Mouse (Mus musculus): Measurements from ENCODE around the gene Hacd3.
"Not testable (repeated sequence)": the region's sequence is repeated elsewhere in the genome, so short reads cannot be mapped to it uniquely, and the experiment has no call there.

Hacd3 gene

DNA sequence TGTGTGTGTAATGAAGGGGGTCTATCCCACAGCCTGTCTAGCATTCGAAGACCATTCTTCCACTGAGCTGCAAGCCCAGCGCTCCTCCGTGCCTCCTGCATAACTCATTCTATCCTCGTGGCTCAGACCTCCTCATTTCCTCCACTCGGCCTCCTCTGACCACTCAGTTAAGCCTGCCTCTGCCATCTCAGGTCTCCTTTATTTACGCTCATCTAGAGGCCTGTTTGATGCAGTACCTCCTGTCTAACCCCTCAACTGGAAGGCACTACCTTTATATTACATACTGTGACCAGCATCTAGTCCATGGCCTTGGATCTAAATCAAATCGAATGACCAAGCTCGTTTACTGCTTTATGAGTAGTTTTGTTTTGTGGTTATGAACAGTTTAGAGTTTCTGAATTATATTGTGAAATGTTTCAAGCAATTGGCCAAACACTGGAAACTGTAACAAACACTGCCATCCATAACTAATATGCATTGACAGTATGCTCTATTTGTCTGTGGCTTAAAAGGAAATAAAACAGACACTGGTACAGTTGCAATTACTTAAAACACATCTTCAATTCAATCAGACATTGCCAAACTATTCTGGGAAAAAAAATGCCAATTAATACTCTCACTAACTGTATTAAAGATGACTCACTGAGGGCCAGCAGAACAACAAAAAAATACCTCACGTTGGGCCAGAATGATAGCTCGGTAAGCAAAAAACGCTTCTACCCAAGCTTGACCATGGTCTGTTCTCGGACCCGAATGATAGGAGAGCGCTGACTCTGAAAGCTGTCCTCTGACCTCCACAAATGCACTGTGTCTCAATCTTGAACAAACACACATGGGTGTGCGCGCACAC, 4.3 kb downstream of the Hacd3 start:
- no peak for DNase-seq (ENCODE audit: low spot score)

DNA sequence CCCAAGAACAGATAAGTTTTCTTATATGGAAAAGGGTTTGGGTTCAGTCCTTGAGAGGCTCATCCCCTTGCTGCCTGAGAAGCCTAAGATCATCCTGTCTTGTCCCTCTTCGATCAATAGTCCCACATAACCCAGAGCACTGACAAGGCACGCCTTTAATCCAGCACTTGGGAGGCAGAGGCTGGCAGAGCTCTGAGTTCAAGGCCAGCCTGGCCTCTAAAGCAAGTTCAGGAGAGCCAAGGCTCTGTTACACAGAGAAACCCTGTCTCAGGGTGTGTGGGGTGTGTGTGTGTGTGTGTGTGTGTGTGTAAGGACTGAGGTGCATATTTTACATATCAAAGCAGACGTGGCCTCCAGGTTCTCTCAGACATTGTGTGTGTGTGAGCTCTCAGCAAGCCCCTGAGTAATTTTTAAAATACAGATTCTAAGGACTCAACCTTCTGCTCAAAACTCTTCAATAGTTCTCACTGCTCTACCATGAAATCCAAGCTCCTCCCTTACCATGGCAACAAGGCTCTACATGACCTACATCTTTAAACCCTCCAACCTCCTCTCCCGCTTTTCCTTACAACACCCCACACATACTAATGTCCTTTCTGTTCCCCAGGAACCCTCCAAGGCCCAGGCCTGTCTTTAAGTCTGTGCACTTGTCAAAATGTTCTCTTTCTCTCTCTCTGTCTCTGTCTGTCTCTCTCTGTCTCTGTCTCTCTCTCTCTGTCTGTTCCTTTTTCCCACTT, 5.1 kb downstream of the Hacd3 start:
- DNase-seq (ENCODE audit: low spot score): no peak

GRCm38 (mm10) chr9:65015461-65016222, 5.9 kb downstream of the Hacd3 start:
- no peak for DNase-seq (ENCODE audit: low spot score)

GRCm38 (mm10) chr9:65011304-65011703, 10.2 kb downstream of the Hacd3 start:
- no peak for DNase-seq (ENCODE audit: low spot score)

- DNase-seq (ENCODE audit: low spot score): no peak
These were observed 10.9 kb downstream of the Hacd3 start for GRCm38 (mm10) chr9:65010632-65011031.

GRCm38 (mm10) chr9:65005737-65006136, 15.8 kb downstream of the Hacd3 start:
- DNase-seq (ENCODE audit: low spot score): no peak

DNA sequence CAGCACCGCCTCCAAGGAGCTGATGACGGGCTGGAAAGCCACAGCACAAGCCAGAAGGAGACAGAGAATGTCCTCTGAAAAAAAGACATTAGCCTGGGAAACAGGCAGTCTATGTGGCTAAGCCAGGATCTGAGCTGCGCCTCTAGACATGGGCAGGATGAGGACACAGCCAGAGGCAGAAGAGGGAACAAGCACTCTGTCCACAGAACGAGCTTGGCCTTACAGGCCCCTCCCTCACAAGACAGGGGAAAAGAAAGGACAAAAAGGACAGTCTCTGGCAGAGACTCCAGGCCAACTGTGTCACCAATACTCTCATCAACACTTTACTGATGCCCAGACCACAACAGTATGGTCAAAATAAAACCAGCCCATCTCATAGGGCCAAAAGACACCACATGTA, 20.0 kb downstream of the Hacd3 start:
- DNase-seq (ENCODE audit: low spot score): no peak

- DNase-seq (ENCODE audit: low spot score): not testable (repeated sequence)
These were observed 26.0 kb downstream of the Hacd3 start for GRCm38 (mm10) chr9:64995464-64995863.

GRCm38 (mm10) chr9:64990291-64990690, 31.2 kb downstream of the Hacd3 start:
- DNase-seq (ENCODE audit: low spot score): no peak

DNA sequence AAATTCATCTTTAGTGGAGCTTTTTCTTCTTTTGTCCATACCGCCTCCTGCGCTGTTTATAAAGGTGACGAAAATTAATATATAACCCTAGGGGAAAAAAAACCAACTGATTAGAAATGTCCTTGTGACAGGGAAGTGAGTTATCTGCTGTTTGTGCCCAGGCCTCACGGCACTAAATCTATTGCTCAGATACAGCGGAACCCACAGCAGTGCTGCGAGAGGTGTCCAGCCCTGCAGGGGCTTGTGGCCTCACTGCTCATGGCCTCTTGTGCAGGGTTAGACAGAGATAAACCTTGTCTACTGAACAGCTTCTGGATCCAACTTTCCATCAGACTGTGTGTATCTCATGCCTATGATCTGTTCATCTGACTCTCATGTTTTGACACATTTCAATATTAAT, 33.0 kb downstream of the Hacd3 start:
- DNase-seq (ENCODE audit: low spot score): no peak

GRCm38 (mm10) chr9:64987651-64988050, 33.8 kb downstream of the Hacd3 start:
- no peak for DNase-seq (ENCODE audit: low spot score)

DNA sequence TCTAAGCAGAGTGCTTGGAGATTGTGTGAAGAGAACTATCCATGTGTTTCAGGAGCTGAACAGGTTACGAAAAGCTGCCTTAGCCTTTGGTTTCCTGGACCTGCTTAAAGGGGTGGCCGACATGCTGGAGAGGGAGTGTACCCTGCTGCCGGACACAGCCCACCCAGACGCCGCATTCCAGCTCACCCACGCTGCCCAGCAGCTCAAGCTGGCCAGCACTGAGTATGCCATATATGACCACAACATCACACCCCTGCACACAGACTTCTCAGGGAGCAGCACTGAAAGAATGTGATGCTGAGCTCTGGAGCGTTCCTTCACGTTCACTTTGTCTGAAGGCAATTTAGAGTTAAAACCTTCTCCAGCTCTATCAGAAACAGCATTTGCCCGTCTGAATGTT, 35.7 kb downstream of the Hacd3 start:
- no peak for DNase-seq (ENCODE audit: low spot score)

DNA sequence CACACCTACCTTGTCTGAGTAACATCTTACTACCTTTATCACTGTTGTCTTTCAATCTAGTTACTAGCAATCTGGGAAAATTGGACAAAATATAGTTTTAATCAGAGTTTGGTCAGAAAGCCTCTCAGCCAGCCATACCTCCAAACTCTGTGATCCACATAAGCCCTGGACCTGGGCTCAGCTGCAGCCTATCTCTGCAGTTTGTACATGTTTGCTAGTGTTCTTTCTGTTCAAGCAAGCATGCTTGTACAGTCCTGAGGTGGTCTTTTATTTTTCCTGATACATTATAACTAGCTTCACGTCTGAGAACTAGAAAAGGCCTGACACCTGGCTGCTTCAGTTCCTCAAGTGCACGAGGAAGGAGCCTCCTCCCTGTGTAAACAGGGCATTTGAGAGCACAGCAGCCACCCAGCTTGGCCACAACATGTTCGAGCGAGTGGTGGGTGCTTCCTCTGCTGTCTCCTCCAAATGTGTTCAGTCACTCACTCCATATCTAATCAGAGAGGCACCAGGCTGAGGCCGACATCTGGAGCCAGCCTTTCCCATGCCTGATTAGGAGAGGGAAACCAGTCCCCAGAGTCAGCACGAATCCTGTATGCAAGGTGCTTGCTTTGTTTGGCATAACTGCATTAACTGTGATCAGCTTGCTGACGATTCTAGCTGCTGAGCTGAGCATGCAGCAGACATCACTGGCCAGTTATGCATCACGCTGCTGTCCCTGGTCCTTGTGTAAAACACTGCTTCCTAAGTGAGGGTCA, 36.3 kb downstream of the Hacd3 start:
- DNase-seq (ENCODE audit: low spot score): no peak

- no peak for DNase-seq (ENCODE audit: low spot score)
These were observed 39.6 kb downstream of the Hacd3 start for GRCm38 (mm10) chr9:64981904-64982303.

- no peak for DNase-seq (ENCODE audit: low spot score)
These were observed 40.9 kb downstream of the Hacd3 start for GRCm38 (mm10) chr9:64980548-64980947.

GRCm38 (mm10) chr9:64960978-64961320, 60.5 kb downstream of the Hacd3 start:
- DNase-seq (ENCODE audit: low spot score): no peak

DNA sequence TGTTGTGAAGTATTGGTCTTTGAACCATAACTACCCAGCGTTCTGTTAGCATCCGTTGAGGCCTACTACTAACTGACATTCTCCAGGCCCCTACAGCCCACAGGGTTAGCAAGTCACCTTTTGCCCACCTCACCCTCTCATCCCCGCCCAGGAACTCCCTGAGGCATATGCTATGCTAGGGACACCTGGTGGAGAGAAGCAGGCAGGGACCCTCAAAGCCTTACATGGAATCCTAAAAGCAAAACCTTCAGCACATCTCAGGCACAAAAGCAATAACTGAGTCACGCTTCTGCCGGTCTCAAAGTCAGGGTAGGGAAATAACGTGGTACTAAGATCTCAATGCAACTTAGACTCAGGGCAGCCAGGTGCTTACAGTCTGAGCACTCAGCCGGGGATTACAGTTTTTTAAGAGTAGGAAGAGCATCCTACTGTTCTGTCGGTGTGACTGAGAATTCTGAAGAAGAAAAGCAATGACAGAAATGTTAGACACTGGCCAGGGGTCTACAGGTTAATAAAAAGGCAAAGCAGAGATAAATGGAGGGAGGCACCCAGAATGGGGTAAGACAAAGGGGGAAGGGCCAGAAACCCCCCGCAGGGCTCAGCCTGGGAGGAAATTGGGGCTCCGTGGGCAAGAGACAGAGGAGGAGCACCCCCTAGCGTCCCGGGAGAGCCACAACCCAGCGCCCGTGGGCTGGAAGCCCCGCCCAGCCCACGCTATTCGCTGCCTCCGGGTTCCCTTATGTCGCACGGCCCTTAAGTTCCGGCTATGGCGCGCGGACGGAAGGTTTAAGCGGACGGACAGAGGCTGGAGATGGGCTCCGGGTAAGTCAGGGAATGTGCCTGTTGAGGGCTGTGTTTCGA, 61.1 kb downstream of the Hacd3 start, which contains the start of gene Ints14:
Ints14 (plus strand) TSS at position 789 of the 861 bp plus-strand sequence.
- DNase-seq (ENCODE audit: low spot score): peak; percentile 95

DNA sequence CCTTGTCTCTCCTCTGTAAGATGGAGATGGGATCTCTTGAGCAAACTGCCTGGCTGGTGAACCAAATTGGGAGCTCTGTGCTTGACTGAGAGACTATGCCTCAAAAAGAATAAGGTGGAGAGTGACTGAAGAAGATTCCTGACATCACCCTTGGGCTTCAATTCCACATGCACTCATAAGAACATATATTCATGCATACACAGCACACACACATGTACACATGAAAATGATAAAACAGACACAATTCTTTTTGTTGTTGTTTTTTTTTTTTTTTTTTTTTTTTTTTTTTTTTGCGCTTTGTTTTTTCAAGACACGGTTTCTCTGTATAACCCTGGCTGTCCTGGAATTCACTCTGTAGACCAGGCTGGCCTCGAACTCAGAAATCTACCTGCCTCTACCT, 64.2 kb downstream of the Hacd3 start:
- no peak for DNase-seq (ENCODE audit: low spot score)

- DNase-seq (ENCODE audit: low spot score): no peak
These were observed 65.2 kb downstream of the Hacd3 start for GRCm38 (mm10) chr9:64956337-64956736.

GRCm38 (mm10) chr9:64953190-64953589, 68.3 kb downstream of the Hacd3 start:
- DNase-seq (ENCODE audit: low spot score): no peak

DNA sequence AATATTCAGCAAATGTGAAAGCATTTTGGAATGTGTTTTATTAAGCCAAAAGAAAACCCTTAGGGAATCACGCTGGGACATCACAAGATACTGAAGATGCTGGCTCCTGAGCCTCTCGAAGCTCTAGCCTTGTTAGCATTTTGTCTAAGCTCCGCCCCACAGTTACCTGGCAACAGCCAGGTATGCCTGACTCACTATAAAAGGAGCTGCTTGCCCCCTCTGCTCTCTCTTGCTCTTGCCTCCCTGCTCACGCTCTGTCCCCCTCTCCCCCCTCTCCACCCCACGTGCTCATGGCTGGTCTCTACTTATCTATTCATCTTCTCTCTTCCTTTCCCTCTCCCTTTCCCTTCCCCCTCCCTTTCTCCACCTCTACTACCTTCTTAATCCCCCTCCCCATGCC, 69.4 kb downstream of the Hacd3 start:
- no peak for DNase-seq (ENCODE audit: low spot score)
